Mouse (Mus musculus) limb, embryonic 11.5 days (tissue): ENCODE measurements at regions not wholly inside any gene's neighbourhood (a gene's known extent, or its start where the extent isn't known, plus 50 kb on each side); places are given as distances from the start of the nearest gene placed in this dataset.

ENCODE experiments used
- ATAC-seq: fragments of 200-750 bp; cut with Nextera tagmentation; 2 replicates; pipeline ENCODE4 v1.8.0; 2017; ENCODE audit warnings: low read depth; ENCODE audit not compliant: insufficient number of reproducible peaks, low FRiP score, low TSS enrichment
- DNase-seq: peaks from one replicate; pipeline ENCODE4 v3.0.0-alpha.2; 2015; ENCODE audit warnings: low spot score
- H3K27ac ChIP-seq: fragments of 300-500 bp; sonication (generic); replicated peaks from 2 replicates; pipeline ENCODE4 v1.5.1; 2014; ENCODE audit warnings: low read depth, mild to moderate bottlenecking, low read length
- H3K27me3 ChIP-seq: fragments of 300-500 bp; sonication (generic); 2 replicates; pipeline ENCODE4 v1.6.1; 2014; ENCODE audit warnings: mild to moderate bottlenecking, low read length, mixed read lengths; ENCODE audit not compliant: control insufficient read depth, insufficient read depth
- H3K36me3 ChIP-seq: fragments of 300-500 bp; sonication (generic); 2 replicates; pipeline ENCODE4 v1.6.1; 2014; ENCODE audit warnings: mild to moderate bottlenecking, low read length, moderate library complexity, mixed read lengths; ENCODE audit not compliant: control insufficient read depth, insufficient read depth
- H3K4me1 ChIP-seq: fragments of 300-500 bp; sonication (generic); 2 replicates; pipeline ENCODE4 v1.6.1; 2014; ENCODE audit warnings: low read length, mixed read lengths; ENCODE audit not compliant: control insufficient read depth, insufficient read depth
- H3K4me2 ChIP-seq: fragments of 300-500 bp; sonication (generic); 2 replicates; pipeline ENCODE4 v1.6.1; 2014; ENCODE audit warnings: low read depth, mild to moderate bottlenecking, moderate library complexity; ENCODE audit not compliant: severe bottlenecking
- H3K4me3 ChIP-seq: fragments of 300-500 bp; sonication (generic); 2 replicates; pipeline ENCODE4 v1.5.1; 2014; ENCODE audit warnings: low read depth, low read length
- H3K9ac ChIP-seq: fragments of 300-500 bp; sonication (generic); 2 replicates; pipeline ENCODE4 v1.6.1; 2014; ENCODE audit warnings: mild to moderate bottlenecking, low read length
- H3K9me3 ChIP-seq: fragments of 300-500 bp; sonication (generic); 2 replicates; pipeline ENCODE4 v1.6.1; 2016; ENCODE audit warnings: low read length; ENCODE audit not compliant: control insufficient read depth
- WGBS: fragments of 180-500 bp; shearing (Covaris S2); extraction: QIAGEN DNeasy Blood & Tissue Kit; methylation state at CpG from one replicate; pipeline ENCODE4 v1.1.7; 2014; 5-methylcytosine and 5-hydroxymethylcytosine counted together

GRCm38 (mm10) chr4:69855001-69855400, 555.2 kb downstream of the Cdk5rap2 start:
- Histone ChIP-seq H3K27me3 (no peaks in the 10 kb centered on the region), H3K36me3 (no peaks in the 10 kb centered on the region), H3K4me1 (no peaks in the 10 kb centered on the region), H3K27ac (no peak overlapping the region), H3K9ac (no peak overlapping the region), H3K4me3 (no peak overlapping the region), H3K4me2 (no peak overlapping the region), H3K9me3 (no peaks in the 10 kb centered on the region)
- ATAC-seq (no peak), DNase-seq (no peak)
- 90% methylated on average over 13 of the region's 13 CpGs for WGBS

- no peaks in the 10 kb centered on the region for H3K9me3 ChIP-seq
- no peak overlapping the region for H3K9ac ChIP-seq
- no peaks in the 10 kb centered on the region for H3K27me3 ChIP-seq
- H3K4me2 ChIP-seq = no peak overlapping the region
- ATAC-seq (no peak), DNase-seq (no peak)
- H3K36me3 ChIP-seq = no peaks in the 10 kb centered on the region
- WGBS = 66% methylated on average over 1 of the region's 1 CpGs
- no peak overlapping the region for H3K4me3 ChIP-seq
- H3K4me1 ChIP-seq = no peaks in the 10 kb centered on the region
- no peak overlapping the region for H3K27ac ChIP-seq
These were observed 557.6 kb downstream of the Cdk5rap2 start for GRCm38 (mm10) chr4:69852637-69853036.

- DNase-seq (no peak), ATAC-seq (no peak)
- Histone ChIP-seq H3K36me3 (no peaks in the 10 kb centered on the region), H3K27ac (no peak overlapping the region), H3K4me2 (no peak overlapping the region), H3K9me3 (no peaks in the 10 kb centered on the region), H3K9ac (no peak overlapping the region), H3K27me3 (no peaks in the 10 kb centered on the region), H3K4me3 (no peak overlapping the region), H3K4me1 (no peaks in the 10 kb centered on the region)
- 89% methylated on average over 3 of the region's 3 CpGs for whole genome bisulfite sequencing
These were observed 560.8 kb downstream of the Cdk5rap2 start for GRCm38 (mm10) chr4:69849423-69849822.

- Histone ChIP-seq H3K9ac (no peak overlapping the region), H3K36me3 (no peaks in the 10 kb centered on the region), H3K4me3 (no peak overlapping the region), H3K4me2 (no peak overlapping the region), H3K9me3 (no peaks in the 10 kb centered on the region), H3K27ac (no peak overlapping the region), H3K4me1 (no peaks in the 10 kb centered on the region), H3K27me3 (no peaks in the 10 kb centered on the region)
- WGBS = 61% methylated on average over 9 of the region's 9 CpGs
- DNase-seq = no peak
- ATAC-seq = no peak
These were observed 570.4 kb downstream of the Cdk5rap2 start for GRCm38 (mm10) chr4:69839868-69840267.

- no peak for ATAC-seq
These were observed 571.3 kb downstream of the Cdk5rap2 start for GRCm38 (mm10) chr4:69838940-69839339.

GRCm38 (mm10) chr4:69824903-69825268, 585.4 kb downstream of the Cdk5rap2 start:
- Histone ChIP-seq H3K36me3 (no peaks in the 10 kb centered on the region), H3K4me3 (no peak overlapping the region), H3K27ac (no peak overlapping the region), H3K27me3 (no peaks in the 10 kb centered on the region), H3K4me2 (no peak overlapping the region), H3K9me3 (no peaks in the 10 kb centered on the region), H3K4me1 (no peaks in the 10 kb centered on the region), H3K9ac (no peak overlapping the region)
- DNase-seq (no peak), ATAC-seq (no peak)
- 54% methylated on average over 3 of the region's 3 CpGs for WGBS

More at GRCm38 (mm10) chr4:69838940-69839339, 571.3 kb downstream of the Cdk5rap2 start:
- no peak overlapping the region for H3K4me2 ChIP-seq
- DNase-seq = no peak
- H3K27ac ChIP-seq = no peak overlapping the region
- no peak overlapping the region for H3K9ac ChIP-seq
- 39% methylated on average over 4 of the region's 4 CpGs for WGBS
- H3K36me3 ChIP-seq = no peaks in the 10 kb centered on the region
- no peaks in the 10 kb centered on the region for H3K27me3 ChIP-seq
- no peaks in the 10 kb centered on the region for H3K9me3 ChIP-seq
- no peak overlapping the region for H3K4me3 ChIP-seq
- no peaks in the 10 kb centered on the region for H3K4me1 ChIP-seq

- WGBS = 36% methylated on average over 6 of the region's 6 CpGs
- H3K27me3 ChIP-seq = no peaks in the 10 kb centered on the region
- H3K27ac ChIP-seq = no peak overlapping the region
- ATAC-seq (no peak), DNase-seq (no peak)
- H3K4me2 ChIP-seq = no peak overlapping the region
- no peaks in the 10 kb centered on the region for H3K36me3 ChIP-seq
- H3K9ac ChIP-seq = no peak overlapping the region
- no peaks in the 10 kb centered on the region for H3K9me3 ChIP-seq
- H3K4me1 ChIP-seq = no peaks in the 10 kb centered on the region
- no peak overlapping the region for H3K4me3 ChIP-seq
These were observed 585.9 kb downstream of the Cdk5rap2 start for GRCm38 (mm10) chr4:69824215-69824902.

GRCm38 (mm10) chr4:69823311-69823940, 586.8 kb downstream of the Cdk5rap2 start:
- no peaks in the 10 kb centered on the region for H3K36me3 ChIP-seq
- H3K9ac ChIP-seq = no peak overlapping the region
- H3K4me1 ChIP-seq = no peaks in the 10 kb centered on the region
- no peak overlapping the region for H3K4me3 ChIP-seq
- H3K9me3 ChIP-seq = no peaks in the 10 kb centered on the region
- H3K27me3 ChIP-seq = no peaks in the 10 kb centered on the region
- DNase-seq (no peak), ATAC-seq (no peak)
- H3K4me2 ChIP-seq = no peak overlapping the region
- 5% methylated on average over 1 of the region's 1 CpGs for WGBS
- H3K27ac ChIP-seq = no peak overlapping the region

- no peak overlapping the region for H3K9ac ChIP-seq
- ATAC-seq (no peak), DNase-seq (no peak)
- 73% methylated on average over 3 of the region's 3 CpGs for WGBS
- no peaks in the 10 kb centered on the region for H3K4me1 ChIP-seq
- no peak overlapping the region for H3K4me2 ChIP-seq
- no peaks in the 10 kb centered on the region for H3K36me3 ChIP-seq
- H3K27me3 ChIP-seq = no peaks in the 10 kb centered on the region
- no peaks in the 10 kb centered on the region for H3K9me3 ChIP-seq
- no peak overlapping the region for H3K27ac ChIP-seq
- no peak overlapping the region for H3K4me3 ChIP-seq
These were observed 591.4 kb downstream of the Cdk5rap2 start for GRCm38 (mm10) chr4:69818885-69819284.
